39 mouse cellular contexts compared by ENCODE assay signal in the genomic region with DNA sequence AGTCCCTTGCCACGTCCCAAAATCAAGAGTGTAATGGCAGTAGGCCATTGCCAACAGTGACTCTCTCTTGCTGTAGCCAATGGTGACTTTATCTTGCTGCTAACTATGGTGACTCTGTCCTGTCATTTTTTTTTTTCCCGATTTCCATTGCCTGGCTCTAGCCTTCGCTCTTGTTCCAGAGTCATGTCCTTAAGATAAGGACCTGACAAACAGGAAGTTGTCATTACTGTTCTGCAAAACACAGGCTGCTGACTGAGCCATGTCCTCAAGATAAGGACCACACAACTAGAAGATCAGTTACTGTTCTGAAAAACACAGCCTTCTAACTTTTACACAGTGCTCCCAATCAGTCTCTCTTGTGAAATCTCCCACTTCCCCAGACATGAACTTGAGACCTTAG. TPM values are rescaled to one million over a fixed set of nuclear protein-coding genes. Genes with fewer than 3 reads are reported as not detected.
DNase-seq lines count a peak whose midpoint lies in the region; ATAC-seq and TF ChIP-seq lines count a peak whose summit lies in the region.
"Had no signal": no experiment of that assay in that cellular context is flagged by ENCODE, and none has a peak within 500 bp of the region (broad histone marks: within the 10 kb centered on the region; RNA-seq: fewer than 3 reads in every experiment).

No protein-coding gene starts in this region.

- H3K27ac ChIP-seq in intestine, embryonic 16.5 days (ENCODE audit: low read length): peak overlapping the region; percentile 70
- no peak overlapping the region for H3K27ac ChIP-seq in intestine, embryonic 15.5 days
- H3K27ac ChIP-seq in MEL (ENCODE audit: control insufficient read depth, low read depth, low read length): peak overlapping the region; percentile 72
- H3K27ac ChIP-seq: embryonic facial prominence, embryonic 10.5 days; embryonic facial prominence, embryonic 15.5 days; forebrain, embryonic 12.5 days; heart, embryonic 13.5 days; hindbrain, postnatal 0 days; kidney, embryonic 15.5 days; layer of hippocampus, adult 2 months; limb, embryonic 10.5 days; limb, embryonic 15.5 days; macrophage; midbrain, embryonic 12.5 days had no signal

- H3K36me3 ChIP-seq in intestine, embryonic 16.5 days (ENCODE audit: control insufficient read depth, insufficient read depth, low read length): no peaks in the 10 kb centered on the region
- no peaks in the 10 kb centered on the region for H3K36me3 ChIP-seq in intestine, embryonic 15.5 days
- peaks cover 0 to 5% of the 10 kb centered on the region in 2 experiments; a peak in 2 of 4 replicates for H3K36me3 ChIP-seq in MEL (ENCODE audit: control insufficient read depth in 1 of 2, insufficient read depth in 2 of 2, low read length in 2 of 2)
- H3K36me3 ChIP-seq: embryonic facial prominence, embryonic 10.5 days; embryonic facial prominence, embryonic 15.5 days; forebrain, embryonic 12.5 days; heart, embryonic 13.5 days; kidney, embryonic 15.5 days; limb, embryonic 10.5 days; limb, embryonic 15.5 days; midbrain, embryonic 12.5 days had no signal

- TF ChIP-seq POLR2A in MEL (IDR thresholded peaks at IDR 0.05; ENCODE audit: control insufficient read depth in 1 of 2, insufficient read depth in 1 of 2, low read depth in 1 of 2, low read length in 2 of 2, poor library complexity in 1 of 2): no peak

- peak; percentile 71 to 72 for TF ChIP-seq EP300 in MEL (IDR thresholded peaks at IDR 0.05; ENCODE audit: low read depth in 1 of 2, low read length in 2 of 2)

- peaks cover 20% of the 10 kb centered on the region for H3K4me1 ChIP-seq in intestine, embryonic 16.5 days (ENCODE audit: control insufficient read depth, insufficient read depth, low read length)
- peaks cover 21% of the 10 kb centered on the region for H3K4me1 ChIP-seq in intestine, embryonic 15.5 days (replicated peaks)
- peaks cover 2 to 6% of the 10 kb centered on the region in 2 experiments; a peak in 3 of 4 replicates for H3K4me1 ChIP-seq in MEL (ENCODE audit: control insufficient read depth in 1 of 2, insufficient read depth in 2 of 2, low read length in 2 of 2)
- H3K4me1 ChIP-seq: embryonic facial prominence, embryonic 15.5 days; forebrain, embryonic 12.5 days; limb, embryonic 15.5 days; midbrain, embryonic 12.5 days had no signal

- ATAC-seq in intestine, embryonic 16.5 days: peak; percentile 7; the same call in 1 of the 2 replicates
- ATAC-seq in intestine, embryonic 15.5 days: no peak
- peak; percentile 15; the same call in 1 of the 2 replicates for ATAC-seq in megakaryocyte, adult 5-6 weeks (ENCODE audit: poor library complexity, severe bottlenecking)
- ATAC-seq: forebrain, postnatal 0 days; hindbrain, postnatal 0 days; Patski had no signal

- no peak overlapping the region for H3K4me2 ChIP-seq in intestine, embryonic 16.5 days (ENCODE audit: low read depth, low read length)
- H3K4me2 ChIP-seq in intestine, embryonic 15.5 days (replicated peaks): no peak overlapping the region
- H3K4me2 ChIP-seq: embryonic facial prominence, embryonic 15.5 days; forebrain, embryonic 12.5 days; heart, embryonic 13.5 days; kidney, embryonic 15.5 days; limb, embryonic 15.5 days; midbrain, embryonic 12.5 days had no signal

- TF ChIP-seq RAD21 in MEL (IDR thresholded peaks at IDR 0.05; ENCODE audit: low read depth, low read length): no peak

- DNase-seq in 416B (ENCODE audit: low read depth) (peak; percentile 42), MEL (ENCODE audit: low read depth, low spot score) (peak; percentile 81)
- no peak for DNase-seq in cerebellum, adult 9-11 months
- DNase-seq in cerebellum, postnatal 4 days (ENCODE audit: low spot score in 2 of 2): no peak
- DNase-seq in cerebellum, postnatal 14 days: no peak
- DNase-seq: adrenal gland, postnatal 10 days; B cell, adult 2 months; cerebellum, adult 8-10 months; forebrain, postnatal 0 days; gastrocnemius, postnatal 10 days; kidney, adult 11 months; kidney, postnatal 36 days; lung, adult 2 months; lung, postnatal 10 days; thymus, postnatal 4 days had no signal

- no peaks in the 10 kb centered on the region for H3K79me2 ChIP-seq in MEL (ENCODE audit: control insufficient read depth, insufficient read depth, low read length, poor library complexity)

- no peaks in the 10 kb centered on the region for H3K9me3 ChIP-seq in intestine, embryonic 16.5 days (ENCODE audit: control insufficient read depth, low read length)
- H3K9me3 ChIP-seq in intestine, embryonic 15.5 days: no peaks in the 10 kb centered on the region
- H3K9me3 ChIP-seq in MEL (replicated peaks; ENCODE audit: insufficient read depth, low read length): no peaks in the 10 kb centered on the region
- H3K9me3 ChIP-seq: embryonic facial prominence, embryonic 15.5 days; kidney, embryonic 15.5 days; limb, embryonic 10.5 days; limb, embryonic 15.5 days had no signal

- WGBS in intestine, embryonic 16.5 days: 70% methylated on average over 3 of the region's 3 CpGs
- WGBS in intestine, embryonic 15.5 days: 64% methylated on average over 3 of the region's 3 CpGs

- no peak overlapping the region for H3K9ac ChIP-seq in intestine, embryonic 16.5 days (ENCODE audit: low read depth, low read length)
- no peak overlapping the region for H3K9ac ChIP-seq in intestine, embryonic 15.5 days
- H3K9ac ChIP-seq in MEL (ENCODE audit: control insufficient read depth, low read depth, low read length, poor library complexity, severe bottlenecking): no peak overlapping the region
- H3K9ac ChIP-seq: embryonic facial prominence, embryonic 15.5 days; forebrain, embryonic 12.5 days; forebrain, postnatal 0 days; heart, embryonic 13.5 days; kidney, embryonic 15.5 days; limb, embryonic 15.5 days; midbrain, embryonic 12.5 days had no signal

- no peak overlapping the region for H3K4me3 ChIP-seq in intestine, embryonic 16.5 days (ENCODE audit: low read length)
- H3K4me3 ChIP-seq in intestine, embryonic 15.5 days (replicated peaks): no peak overlapping the region
- H3K4me3 ChIP-seq in MEL (ENCODE audit: control insufficient read depth in 1 of 2, insufficient read depth in 1 of 2, low read depth in 2 of 2, low read length in 2 of 2): no peak overlapping the region
- H3K4me3 ChIP-seq: embryonic facial prominence, embryonic 10.5 days; embryonic facial prominence, embryonic 15.5 days; forebrain, embryonic 12.5 days; heart, embryonic 13.5 days; kidney, embryonic 15.5 days; layer of hippocampus, adult 2 months; limb, embryonic 10.5 days; limb, embryonic 15.5 days; midbrain, embryonic 12.5 days had no signal

- H3K27me3 ChIP-seq in intestine, embryonic 16.5 days (replicated peaks; ENCODE audit: control insufficient read depth, insufficient read depth, low read length): no peaks in the 10 kb centered on the region
- H3K27me3 ChIP-seq in intestine, embryonic 15.5 days (replicated peaks): no peaks in the 10 kb centered on the region
- peaks cover 0 to 4% of the 10 kb centered on the region in 2 experiments; a peak in 3 of 4 replicates for H3K27me3 ChIP-seq in MEL (ENCODE audit: control insufficient read depth in 1 of 2, insufficient read depth in 2 of 2, low read length in 2 of 2)
- H3K27me3 ChIP-seq: embryonic facial prominence, embryonic 15.5 days; forebrain, embryonic 12.5 days; kidney, embryonic 15.5 days; limb, embryonic 15.5 days; midbrain, embryonic 12.5 days had no signal

- TF ChIP-seq CTCF in MEL (IDR thresholded peaks at IDR 0.05 in 2 of 3, conservative IDR thresholded peaks at IDR 0.05 in 1 of 3; ENCODE audit: control insufficient read depth in 1 of 3, insufficient read depth in 1 of 3, low read depth in 2 of 3, low read length in 3 of 3, poor library complexity in 1 of 3, severe bottlenecking in 1 of 3): no peak

RNA-seq across cellular contexts. Expression of a gene that starts 4.0 kb away (rescaled TPM):
- polyA plus RNA-seq in intestine, embryonic 16.5 days (2015; fragmentation: Nextera tagmentation; extraction: Ambion mirVana): 111 and 159 TPM in 2 replicates
- polyA plus RNA-seq in intestine, embryonic 15.5 days (2015; fragmentation: Nextera tagmentation; extraction: Ambion mirVana): 37.4 and 51.1 TPM in 2 replicates
- not detected in 2 replicates for total RNA-seq in MEL (2012; rRNA removed)
- polyA plus RNA-seq in MEL (2012; ENCODE audit: insufficient read depth in 1 of 2, insufficient read length in 2 of 2, low read depth in 1 of 2, low replicate concordance in 2 of 2, missing spikeins in 1 of 2): not detected
- not detected in 2 replicates for total RNA-seq in megakaryocyte, adult 5-6 weeks (2015)
- total RNA-seq in megakaryocyte, adult 5-6 weeks (2017): not detected in 2 replicates
- total RNA-seq: forebrain, postnatal 0 days; gastrocnemius, postnatal 10 days; heart, postnatal 10 days; hindbrain, postnatal 0 days; layer of hippocampus, adult 2 months; layer of hippocampus, postnatal 14 days; left cerebral cortex, adult 8-10 months had no signal
- polyA plus RNA-seq: cortical plate, adult 2 months; embryonic facial prominence, embryonic 10.5 days; forebrain, embryonic 12.5 days; forebrain, postnatal 0 days; hindbrain, postnatal 0 days; limb, embryonic 10.5 days; lung, adult 2 months; macrophage; midbrain, embryonic 12.5 days; neural tube, embryonic 14.5 days; Patski; stomach, embryonic 14.5 days had no signal

RNA-seq across cellular contexts. Expression of a gene that starts 21.4 kb away (rescaled TPM):
- 25.6 and 29.4 TPM in 2 replicates for polyA plus RNA-seq in intestine, embryonic 16.5 days (2015; fragmentation: Nextera tagmentation; extraction: Ambion mirVana)
- polyA plus RNA-seq in intestine, embryonic 15.5 days (2015; fragmentation: Nextera tagmentation; extraction: Ambion mirVana): 29.0 and 29.5 TPM in 2 replicates
- total RNA-seq in MEL (2012; rRNA removed): 20.2 and 29.5 TPM in 2 replicates
- polyA plus RNA-seq in MEL (2012; ENCODE audit: insufficient read depth in 1 of 2, insufficient read length in 2 of 2, low read depth in 1 of 2, low replicate concordance in 2 of 2, missing spikeins in 1 of 2): 10 to 100 TPM in 1 of 2 experiments, not detected in 1; 50.9 TPM
- total RNA-seq in megakaryocyte, adult 5-6 weeks (2015): 11.1 and 11.3 TPM in 2 replicates
- 10.8 and 16.7 TPM in 2 replicates for total RNA-seq in megakaryocyte, adult 5-6 weeks (2017)

RNA-seq across cellular contexts. Expression of a gene that starts 22.6 kb away (rescaled TPM):
- polyA plus RNA-seq in intestine, embryonic 16.5 days (2015; fragmentation: Nextera tagmentation; extraction: Ambion mirVana): 0.31 and 0.37 TPM in 2 replicates
- 0.21 and 0.28 TPM in 2 replicates for polyA plus RNA-seq in intestine, embryonic 15.5 days (2015; fragmentation: Nextera tagmentation; extraction: Ambion mirVana)
- not detected in 2 replicates for total RNA-seq in MEL (2012; rRNA removed)
- not detected for polyA plus RNA-seq in MEL (2012; ENCODE audit: insufficient read depth in 1 of 2, insufficient read length in 2 of 2, low read depth in 1 of 2, low replicate concordance in 2 of 2, missing spikeins in 1 of 2)
- total RNA-seq in megakaryocyte, adult 5-6 weeks (2015): not detected in 2 replicates
- total RNA-seq in megakaryocyte, adult 5-6 weeks (2017): not detected in 2 replicates
- total RNA-seq: adrenal gland, postnatal 10 days; gastrocnemius, postnatal 10 days; heart, postnatal 10 days; hindbrain, postnatal 0 days; layer of hippocampus, adult 2 months; layer of hippocampus, postnatal 14 days had no signal
- polyA plus RNA-seq: cortical plate, adult 2 months; embryonic facial prominence, embryonic 10.5 days; embryonic facial prominence, embryonic 15.5 days; forebrain, embryonic 12.5 days; gonadal fat pad, adult 2 months; heart, embryonic 13.5 days; hindbrain, embryonic 11.5 days; hindbrain, postnatal 0 days; kidney, embryonic 15.5 days; limb, embryonic 10.5 days; limb, embryonic 15.5 days; macrophage; midbrain, embryonic 12.5 days; neural tube, embryonic 14.5 days; Patski; stomach, embryonic 14.5 days; thymus, postnatal 0 days had no signal

RNA-seq across cellular contexts. Expression of a gene that starts 33.5 kb away (rescaled TPM):
- 0.05 and 0.11 TPM in 2 replicates for polyA plus RNA-seq in intestine, embryonic 16.5 days (2015; fragmentation: Nextera tagmentation; extraction: Ambion mirVana)
- 0.05 and 0.06 TPM in 2 replicates for polyA plus RNA-seq in intestine, embryonic 15.5 days (2015; fragmentation: Nextera tagmentation; extraction: Ambion mirVana)
- 0.33 and 0.46 TPM in 2 replicates for total RNA-seq in MEL (2012; rRNA removed)
- polyA plus RNA-seq in MEL (2012; ENCODE audit: insufficient read depth in 1 of 2, insufficient read length in 2 of 2, low read depth in 1 of 2, low replicate concordance in 2 of 2, missing spikeins in 1 of 2): under 1 TPM in 1 of 2 experiments, not detected in 1; 0.31 TPM
- 0.21 TPM in 1 of 2 replicates, not detected in the other for total RNA-seq in megakaryocyte, adult 5-6 weeks (2015)
- total RNA-seq in megakaryocyte, adult 5-6 weeks (2017): 0.07 and 0.20 TPM in 2 replicates
- total RNA-seq: adrenal gland, postnatal 10 days had no signal
- polyA plus RNA-seq: embryonic facial prominence, embryonic 10.5 days; hindbrain, embryonic 11.5 days; limb, embryonic 15.5 days; macrophage; stomach, embryonic 14.5 days had no signal

RNA-seq across cellular contexts. Expression of a gene that starts 47.4 kb away (rescaled TPM):
- 40.6 and 41.9 TPM in 2 replicates for polyA plus RNA-seq in intestine, embryonic 16.5 days (2015; fragmentation: Nextera tagmentation; extraction: Ambion mirVana)
- 33.2 and 37.9 TPM in 2 replicates for polyA plus RNA-seq in intestine, embryonic 15.5 days (2015; fragmentation: Nextera tagmentation; extraction: Ambion mirVana)
- total RNA-seq in MEL (2012; rRNA removed): not detected in 2 replicates
- not detected for polyA plus RNA-seq in MEL (2012; ENCODE audit: insufficient read depth in 1 of 2, insufficient read length in 2 of 2, low read depth in 1 of 2, low replicate concordance in 2 of 2, missing spikeins in 1 of 2)
- not detected in 2 replicates for total RNA-seq in megakaryocyte, adult 5-6 weeks (2015)
- not detected in 2 replicates for total RNA-seq in megakaryocyte, adult 5-6 weeks (2017)
- total RNA-seq: adrenal gland, postnatal 10 days; forebrain, postnatal 0 days; gastrocnemius, postnatal 10 days; heart, postnatal 10 days; hindbrain, postnatal 0 days; layer of hippocampus, adult 2 months; layer of hippocampus, postnatal 14 days; left cerebral cortex, adult 8-10 months had no signal
- polyA plus RNA-seq: cortical plate, adult 2 months; embryonic facial prominence, embryonic 10.5 days; embryonic facial prominence, embryonic 15.5 days; forebrain, embryonic 12.5 days; forebrain, postnatal 0 days; gonadal fat pad, adult 2 months; heart, embryonic 13.5 days; hindbrain, embryonic 11.5 days; hindbrain, postnatal 0 days; kidney, embryonic 15.5 days; limb, embryonic 10.5 days; limb, embryonic 15.5 days; lung, adult 2 months; macrophage; midbrain, embryonic 12.5 days; neural tube, embryonic 14.5 days; Patski; stomach, embryonic 14.5 days; thymus, postnatal 0 days had no signal

Comparison
In these comparisons a context has a peak if more than half of its experiments do, and no peak if none do; other contexts are left out.
1. DNase-seq: peak in 416B (single experiment) and MEL (single experiment); none in cerebellum, adult 9-11 months (single experiment), cerebellum, postnatal 4 days (0 of 2) and cerebellum, postnatal 14 days (0 of 2).
2. RNA of a gene that starts 4.0 kb away (polyA plus RNA-seq): 111 to 159 TPM in intestine, embryonic 16.5 days and 37.4 to 51.1 TPM in intestine, embryonic 15.5 days; not detected in MEL; every median in the first group is over 10 times any median in the second.